Mouse (Mus musculus): ENCODE measurements around the gene Bcl11b. TPM values are rescaled to one million over a fixed set of nuclear protein-coding genes. Genes with fewer than 3 reads are reported as not detected.

Gene Bcl11b
- total RNA-seq, 1 experiment from 2014 or later, result 0.15 TPM

DNA sequence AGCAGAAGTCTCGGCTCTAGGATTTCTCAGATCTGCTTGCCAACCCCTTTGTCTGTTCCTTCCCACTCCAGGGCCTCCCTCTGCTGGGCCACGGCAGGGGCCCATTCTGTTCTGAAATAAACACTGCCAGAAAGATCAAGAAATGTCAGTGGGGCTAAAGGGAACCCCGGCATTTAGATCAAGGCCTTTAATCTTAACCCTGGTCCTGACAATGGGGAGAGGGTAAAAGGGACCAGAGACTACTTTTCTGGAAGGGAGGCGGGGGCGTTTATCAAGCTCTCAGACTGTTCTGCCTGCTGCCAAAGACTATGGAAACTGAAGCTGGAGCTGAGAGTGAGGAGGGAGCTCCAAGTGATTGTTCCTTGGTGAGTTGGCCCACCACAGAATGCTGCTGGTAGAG lies 114.8 kb downstream of the Bcl11b start:
- ATAC-seq (replicated peaks in 1 of 2; ENCODE audit: insufficient read depth in 1 of 2, low FRiP score in 2 of 2, low TSS enrichment in 1 of 2, low read depth in 1 of 2, poor library complexity in 2 of 2, severe bottlenecking in 2 of 2), result no peak

DNA sequence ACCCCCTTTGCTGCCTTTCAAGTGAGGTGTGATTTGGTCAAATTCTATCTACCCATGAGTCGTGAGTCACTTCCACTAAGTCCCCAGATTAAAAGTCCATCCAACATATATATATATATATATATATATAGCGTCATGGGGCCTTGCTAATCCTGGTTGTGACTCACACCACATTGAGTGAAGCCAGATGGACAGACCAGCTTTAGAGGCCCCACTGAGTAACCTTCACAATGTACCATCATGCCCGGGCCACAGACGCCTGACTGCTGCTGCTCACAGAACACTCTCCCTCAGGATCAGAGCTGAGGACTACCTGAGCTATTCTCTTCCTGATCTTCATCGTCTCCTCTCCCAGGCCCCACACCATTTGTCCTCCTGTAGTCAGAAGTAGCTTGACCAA lies 115.4 kb downstream of the Bcl11b start:
- no peak for ATAC-seq (replicated peaks in 1 of 2; ENCODE audit: insufficient read depth in 1 of 2, low FRiP score in 2 of 2, low TSS enrichment in 1 of 2, low read depth in 1 of 2, poor library complexity in 2 of 2, severe bottlenecking in 2 of 2)

DNA sequence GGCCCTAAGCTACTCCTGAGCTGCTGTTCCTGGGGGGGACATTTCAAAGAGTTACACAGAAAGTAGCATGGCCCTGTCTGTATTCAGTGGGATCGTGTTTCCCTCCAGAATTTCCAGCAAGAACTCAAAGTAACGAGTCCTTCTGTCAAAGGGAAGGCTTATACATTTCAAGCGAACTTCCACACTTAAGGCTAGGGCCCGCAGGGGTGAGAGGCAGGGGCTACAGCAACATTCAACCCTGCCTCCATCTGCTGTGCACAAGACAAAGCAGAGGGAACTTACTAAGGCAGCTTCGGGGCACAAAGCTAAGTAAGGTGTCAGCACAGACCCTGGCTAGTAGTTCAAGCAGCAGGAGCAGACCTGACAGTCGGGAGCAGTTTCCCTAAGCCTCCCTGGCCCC lies 115.8 kb downstream of the Bcl11b start:
- ATAC-seq (replicated peaks in 1 of 2; ENCODE audit: insufficient read depth in 1 of 2, low FRiP score in 2 of 2, low TSS enrichment in 1 of 2, low read depth in 1 of 2, poor library complexity in 2 of 2, severe bottlenecking in 2 of 2), result no peak

DNA sequence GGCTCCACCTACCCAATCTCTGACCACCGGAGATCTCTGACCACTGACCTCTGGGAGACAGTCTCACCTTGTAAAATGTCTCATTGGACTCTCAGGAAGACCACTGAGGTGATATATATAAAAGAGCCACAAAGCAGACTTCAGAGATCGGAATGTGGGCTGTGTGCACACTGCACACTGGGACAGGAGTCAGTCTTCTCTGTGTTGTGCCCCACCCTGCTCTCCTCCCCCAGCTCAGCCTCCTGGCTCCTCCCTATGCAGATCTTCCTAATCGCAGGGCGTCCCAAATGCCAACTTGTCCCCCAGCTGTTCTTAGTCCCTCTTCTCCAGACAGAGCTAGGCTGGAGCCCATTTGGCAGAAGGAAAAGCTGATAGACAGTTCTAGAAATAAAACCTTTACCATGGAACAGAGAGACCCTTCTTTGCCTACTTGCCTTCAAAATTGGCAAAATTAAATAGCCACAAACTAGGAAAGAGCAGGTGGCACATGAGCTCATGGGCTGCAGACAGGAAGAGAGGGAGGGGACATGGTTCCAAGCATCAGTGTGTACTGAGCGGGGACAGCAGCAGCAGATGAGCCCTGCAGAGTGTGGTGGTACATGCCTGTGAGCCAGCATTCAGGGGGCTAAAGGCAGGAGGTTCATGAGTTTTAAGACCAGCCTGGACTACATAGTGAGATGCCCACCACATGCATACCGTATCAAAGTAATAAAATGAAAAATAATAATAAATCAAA lies 118.9 kb downstream of the Bcl11b start:
- no peak for ATAC-seq (replicated peaks in 1 of 2; ENCODE audit: insufficient read depth in 1 of 2, low FRiP score in 2 of 2, low TSS enrichment in 1 of 2, low read depth in 1 of 2, poor library complexity in 2 of 2, severe bottlenecking in 2 of 2)

DNA sequence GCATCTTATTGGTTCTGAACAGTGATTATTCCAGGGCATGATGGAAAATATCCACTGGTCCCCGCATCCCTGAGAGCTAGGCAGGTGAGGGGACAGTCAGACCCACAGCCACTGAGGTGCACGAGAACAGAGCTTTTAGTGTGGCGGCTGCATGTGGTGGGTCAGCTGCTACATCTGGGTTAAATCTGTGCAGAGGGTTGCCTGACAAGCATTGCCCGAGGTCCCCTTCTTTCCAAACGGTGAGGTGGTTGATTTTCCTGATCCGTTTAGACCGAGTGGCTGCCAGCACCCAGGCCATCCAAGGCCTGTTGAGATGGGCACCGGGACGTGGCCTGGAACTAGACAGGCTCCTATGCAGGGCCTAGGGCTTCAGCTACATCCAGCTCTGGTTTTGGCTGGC lies 121.7 kb downstream of the Bcl11b start:
- ATAC-seq (replicated peaks in 1 of 2; ENCODE audit: insufficient read depth in 1 of 2, low FRiP score in 2 of 2, low TSS enrichment in 1 of 2, low read depth in 1 of 2, poor library complexity in 2 of 2, severe bottlenecking in 2 of 2), result no peak

DNA sequence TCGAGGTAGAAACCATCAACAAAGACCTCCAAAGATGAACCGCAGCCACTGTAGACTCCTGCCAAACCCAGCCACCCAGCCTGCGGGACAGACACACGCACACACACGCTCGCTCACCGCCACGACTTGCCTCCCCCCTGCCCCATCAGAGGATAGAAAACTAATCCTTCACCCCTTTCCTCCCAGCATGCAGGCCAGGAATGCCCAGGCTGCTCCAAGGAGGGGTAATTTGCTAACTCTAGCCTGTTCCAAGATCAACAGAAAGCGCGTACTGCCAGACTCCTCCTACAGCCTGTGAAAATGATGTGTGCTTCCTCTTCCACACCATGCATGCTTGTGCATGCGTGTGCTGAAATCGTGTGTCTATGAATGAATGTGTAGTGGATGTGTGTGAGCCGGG lies 122.7 kb downstream of the Bcl11b start:
- ATAC-seq (replicated peaks in 1 of 2; ENCODE audit: insufficient read depth in 1 of 2, low FRiP score in 2 of 2, low TSS enrichment in 1 of 2, low read depth in 1 of 2, poor library complexity in 2 of 2, severe bottlenecking in 2 of 2), result no peak

DNA sequence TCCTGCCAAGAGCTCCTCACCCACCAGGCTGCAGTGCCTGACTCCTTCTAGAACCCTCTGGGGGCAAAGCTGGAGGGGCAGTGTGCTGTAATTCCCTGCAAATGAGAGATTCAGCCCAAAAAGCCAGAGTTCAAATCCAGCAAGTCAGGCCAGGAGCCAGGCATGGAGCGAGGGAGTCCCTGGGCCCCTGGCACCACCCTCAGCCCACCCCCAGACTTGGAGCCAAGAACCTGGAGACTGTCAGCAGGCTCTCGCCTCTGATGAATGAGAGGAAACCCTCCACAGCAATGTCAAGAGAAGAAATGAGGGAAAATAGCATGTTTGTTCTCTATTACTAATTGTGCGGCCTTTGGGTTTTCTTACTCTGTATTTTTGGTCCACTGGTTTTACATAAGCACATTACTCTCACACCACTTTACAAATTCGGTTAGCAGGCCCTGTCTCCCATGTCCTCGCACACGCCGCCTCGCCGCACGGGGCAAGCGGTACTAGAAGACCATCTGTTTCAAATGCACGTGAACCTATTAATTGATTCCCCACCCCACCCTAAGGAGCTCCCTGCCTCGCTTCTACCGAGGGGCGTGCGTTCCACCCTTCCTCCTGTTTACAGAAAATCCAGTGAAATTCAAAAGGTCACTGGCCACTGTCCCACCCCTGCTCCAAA lies 124.2 kb downstream of the Bcl11b start:
- no peak for ATAC-seq (replicated peaks in 1 of 2; ENCODE audit: insufficient read depth in 1 of 2, low FRiP score in 2 of 2, low TSS enrichment in 1 of 2, low read depth in 1 of 2, poor library complexity in 2 of 2, severe bottlenecking in 2 of 2)

DNA sequence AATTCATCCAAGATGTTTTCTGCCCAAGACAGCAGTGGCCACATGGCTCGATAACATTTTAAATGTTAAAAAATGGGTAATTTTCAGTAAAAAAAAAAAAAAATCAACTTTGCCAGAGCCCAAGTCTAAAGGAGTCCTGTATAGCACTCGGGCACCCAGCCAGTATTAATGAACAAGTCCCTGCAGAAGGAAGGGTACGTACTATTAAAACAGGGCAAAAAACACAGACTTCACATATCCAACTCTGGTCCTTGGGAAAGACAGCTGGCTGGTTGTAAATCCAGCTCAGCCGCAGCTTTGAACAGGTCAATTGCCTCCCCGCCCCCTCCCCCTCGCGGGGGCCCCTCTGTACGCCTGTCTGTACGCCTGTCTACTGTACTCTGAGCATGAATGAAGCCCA lies 127.2 kb downstream of the Bcl11b start:
- no peak for ATAC-seq (replicated peaks in 1 of 2; ENCODE audit: insufficient read depth in 1 of 2, low FRiP score in 2 of 2, low TSS enrichment in 1 of 2, low read depth in 1 of 2, poor library complexity in 2 of 2, severe bottlenecking in 2 of 2)

DNA sequence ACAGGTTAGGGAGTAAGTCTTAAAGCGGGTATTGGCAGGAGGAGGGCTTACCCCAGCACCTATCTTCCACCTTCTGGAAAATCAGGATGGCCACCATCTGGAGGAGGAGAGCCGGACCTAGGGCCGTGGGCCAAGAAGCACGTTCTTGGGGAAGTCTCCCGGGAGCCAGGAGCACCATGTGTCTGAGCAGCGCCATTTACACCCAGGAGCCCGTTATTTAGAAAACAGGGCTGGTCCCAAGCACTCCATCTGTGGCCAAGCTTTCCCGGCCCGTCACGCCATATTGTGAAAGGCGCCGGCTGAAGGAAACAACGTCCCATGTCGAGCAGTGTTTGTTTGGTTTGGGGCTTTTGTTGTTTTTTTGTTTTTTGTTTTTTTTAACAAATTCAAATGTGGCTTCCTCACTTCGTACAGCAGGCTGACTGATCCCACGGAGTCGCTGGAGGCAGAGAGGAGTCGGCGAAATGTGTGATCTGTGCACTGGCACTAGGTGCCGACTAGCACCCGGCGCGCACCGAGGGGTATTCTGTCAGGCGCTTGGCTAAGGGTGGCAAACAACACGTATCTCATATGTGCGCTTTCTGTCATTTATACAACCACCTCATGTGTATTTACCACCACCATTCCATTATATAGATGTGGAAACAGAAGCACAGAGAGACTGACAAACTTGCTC lies 128.8 kb downstream of the Bcl11b start:
- no peak for ATAC-seq (replicated peaks in 1 of 2; ENCODE audit: insufficient read depth in 1 of 2, low FRiP score in 2 of 2, low TSS enrichment in 1 of 2, low read depth in 1 of 2, poor library complexity in 2 of 2, severe bottlenecking in 2 of 2)

DNA sequence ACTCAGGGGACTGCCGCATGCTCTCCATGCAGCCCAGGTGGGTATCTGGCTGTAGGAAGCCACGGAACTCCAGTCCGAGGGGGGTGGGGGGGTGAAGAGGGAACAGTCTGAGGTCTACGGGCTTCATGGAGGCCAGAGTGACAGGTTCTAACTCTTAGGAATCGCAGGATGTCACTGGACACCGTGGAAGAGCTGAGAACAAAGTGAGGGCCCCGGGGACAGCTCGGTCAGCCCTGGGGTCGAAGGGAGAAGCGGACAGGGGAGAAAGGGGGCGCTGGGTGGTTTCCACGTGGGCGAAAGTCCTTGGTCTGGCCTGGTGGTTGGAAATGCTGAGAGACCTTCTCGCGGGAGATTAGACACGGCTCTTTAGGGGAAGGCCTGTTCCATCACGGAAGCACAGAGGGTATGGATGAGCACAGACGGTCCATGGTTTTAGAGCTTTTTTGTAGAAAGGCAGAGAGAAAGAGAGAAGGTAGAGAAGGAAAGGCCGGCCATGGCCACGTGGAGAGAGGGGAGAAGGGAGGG lies 133.8 kb downstream of the Bcl11b start:
- no peak for ATAC-seq (replicated peaks in 1 of 2; ENCODE audit: insufficient read depth in 1 of 2, low FRiP score in 2 of 2, low TSS enrichment in 1 of 2, low read depth in 1 of 2, poor library complexity in 2 of 2, severe bottlenecking in 2 of 2)

DNA sequence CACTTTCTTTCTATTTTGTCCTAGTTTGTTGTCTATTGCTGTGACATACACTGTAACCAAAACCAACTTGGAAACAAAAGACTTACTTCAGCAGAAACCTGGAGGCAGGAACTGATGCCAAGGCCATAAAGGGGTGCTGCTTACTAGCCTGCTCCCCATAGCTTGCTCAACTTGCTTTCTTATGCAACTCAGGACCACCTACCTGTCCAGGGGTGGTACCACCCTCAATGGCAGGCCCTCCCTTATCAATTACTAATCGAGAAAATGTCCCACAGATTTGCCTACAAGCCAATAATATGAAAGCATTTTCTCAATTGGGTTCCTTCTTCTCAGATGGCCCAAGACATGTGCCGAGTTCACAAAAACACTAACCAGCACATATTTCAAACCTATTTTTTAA lies 135.1 kb downstream of the Bcl11b start:
- no peak for ATAC-seq (replicated peaks in 1 of 2; ENCODE audit: insufficient read depth in 1 of 2, low FRiP score in 2 of 2, low TSS enrichment in 1 of 2, low read depth in 1 of 2, poor library complexity in 2 of 2, severe bottlenecking in 2 of 2)

Other genes starting within 250 kb of the Bcl11b start
- gene Setd3, start 175.7 kb upstream of the Bcl11b start, total RNA-seq (2017), result 99.8 and 107 TPM in 2 replicates
- gene Ccnk, start 176.0 kb upstream of the Bcl11b start, total RNA-seq (2017), result 15.1 and 20.9 TPM in 2 replicates